Mouse (Mus musculus): ENCODE results near the gene Lrrc8d.
A peak's percentile ranks its signal among the peaks of the same experiment; 100 is the strongest.
"Not testable (repeated sequence)": the region's sequence is repeated elsewhere in the genome, so short reads cannot be mapped to it uniquely, and the experiment has no call there.

Gene Lrrc8d

GRCm38 (mm10) chr5:105859716-105860460 is 160.1 kb downstream of the Lrrc8d start:
- DNase-seq (ENCODE audit: low read depth), result no peak

DNA sequence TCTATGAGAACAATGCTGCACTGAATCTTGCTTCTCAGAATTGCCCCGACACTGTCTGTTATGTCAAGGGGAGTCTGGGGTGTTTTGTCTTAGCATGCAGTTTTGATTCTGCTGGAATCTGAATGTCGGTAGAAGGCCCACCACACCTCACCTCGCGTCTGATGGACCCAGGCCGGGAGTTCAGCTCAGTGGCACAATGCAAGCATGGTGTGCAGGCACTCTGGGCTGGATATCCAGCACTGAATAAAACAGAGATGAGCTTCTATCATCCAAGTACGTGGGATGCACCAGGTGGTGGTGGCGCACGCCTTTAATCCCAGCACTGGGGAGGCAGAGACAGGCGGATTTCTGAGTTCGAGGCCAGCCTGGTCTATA is 160.7 kb downstream of the Lrrc8d start:
- no peak for DNase-seq (ENCODE audit: low read depth)

GRCm38 (mm10) chr5:105861616-105862015 is 161.8 kb downstream of the Lrrc8d start:
- no peak for DNase-seq (ENCODE audit: low read depth)

DNA sequence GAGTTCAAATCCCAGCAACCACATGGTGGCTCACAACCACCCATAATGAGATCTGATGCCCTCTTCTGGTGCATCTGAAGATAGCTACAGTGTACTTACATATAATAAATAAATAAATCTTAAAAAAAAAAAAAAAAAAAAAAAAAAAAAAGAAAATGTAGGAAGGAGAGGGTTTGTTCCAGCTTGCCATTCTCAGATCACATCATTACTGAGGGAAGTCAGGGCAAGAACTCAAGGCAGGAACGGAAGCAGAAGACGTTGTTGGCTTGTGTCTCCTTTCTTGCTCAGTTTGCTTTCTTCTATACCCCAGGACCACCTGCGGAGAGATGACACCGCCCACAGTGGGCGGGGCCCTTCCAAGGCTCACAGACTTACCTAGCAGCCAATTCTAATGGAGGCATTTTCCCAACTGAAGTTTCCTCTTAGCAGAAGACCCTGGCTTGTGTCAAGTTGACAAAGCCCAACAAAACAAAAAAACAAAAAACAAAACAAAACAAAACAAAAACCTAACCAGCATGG is 165.4 kb downstream of the Lrrc8d start:
- not testable (repeated sequence) for DNase-seq (ENCODE audit: low read depth)

DNA sequence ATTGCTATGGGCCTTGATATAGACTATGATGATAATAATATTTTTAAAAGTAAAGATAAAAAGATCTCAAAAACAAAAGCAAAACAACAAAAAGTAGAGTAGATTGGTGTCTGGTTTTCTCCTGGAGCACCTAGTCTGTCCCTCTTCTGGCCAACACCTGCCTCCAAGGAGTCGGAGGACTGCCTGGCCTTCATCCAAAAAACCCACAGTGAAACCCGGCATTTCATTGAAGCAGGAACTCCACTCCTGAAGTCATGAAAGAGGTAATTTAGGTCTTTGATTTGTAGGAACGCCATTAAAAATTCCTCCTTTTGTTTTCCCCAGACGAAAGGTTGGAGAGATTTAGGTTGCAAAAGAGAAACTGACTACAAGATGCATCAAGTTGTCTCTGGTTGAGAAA is 167.7 kb downstream of the Lrrc8d start:
- no peak for DNase-seq (ENCODE audit: low read depth)

DNA sequence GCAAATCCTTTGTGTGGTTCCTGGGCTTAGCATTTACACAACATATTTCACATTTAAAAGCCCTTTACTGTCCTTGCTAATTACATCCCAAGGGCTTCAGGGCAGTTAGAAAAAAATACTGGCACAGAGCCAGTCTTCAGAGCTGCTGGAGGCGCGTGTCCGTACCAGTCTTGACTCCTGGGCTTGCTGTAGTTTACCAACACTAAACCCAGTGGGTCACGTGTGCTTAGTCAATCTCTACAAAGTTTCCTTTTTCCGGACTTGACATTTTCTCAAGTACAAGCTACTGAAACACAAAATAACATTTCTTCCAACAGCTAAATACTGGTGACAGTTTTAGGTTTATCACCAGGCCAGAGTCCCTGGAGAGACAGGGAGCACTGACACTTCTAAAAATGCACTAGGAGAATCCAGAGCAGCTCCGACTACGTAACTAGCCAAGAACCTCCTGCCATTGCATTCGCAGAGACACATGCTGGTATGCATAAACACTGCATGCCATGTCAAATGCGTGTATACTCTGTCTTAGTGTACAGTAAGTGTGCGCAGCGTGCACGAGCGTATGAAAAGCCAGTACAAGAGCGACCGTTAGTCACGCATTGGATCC is 168.2 kb downstream of the Lrrc8d start:
- DNase-seq (ENCODE audit: low read depth), result no peak

DNA sequence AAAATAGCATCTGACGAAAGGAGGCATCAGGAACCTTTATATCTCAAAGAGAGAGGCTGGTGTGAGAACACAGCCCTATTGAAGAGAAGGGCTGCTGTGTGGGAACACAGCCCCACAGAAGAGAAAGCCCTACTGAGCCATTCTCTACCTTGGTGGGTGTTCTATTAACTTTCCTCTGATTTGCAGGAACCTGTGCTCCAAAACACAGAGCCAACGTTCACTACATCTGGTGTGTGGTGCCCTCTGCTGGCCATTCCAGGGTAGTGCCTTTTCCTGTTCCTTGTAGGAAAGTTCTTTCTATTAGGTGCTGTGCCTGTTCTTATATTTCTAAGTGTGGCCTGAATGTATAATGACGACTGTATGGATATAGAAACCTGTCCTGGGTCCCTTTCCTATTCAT is 168.8 kb downstream of the Lrrc8d start:
- DNase-seq (ENCODE audit: low read depth), result peak; percentile 90

GRCm38 (mm10) chr5:105869739-105870138 is 170.0 kb downstream of the Lrrc8d start:
- no peak for DNase-seq (ENCODE audit: low read depth)

DNA sequence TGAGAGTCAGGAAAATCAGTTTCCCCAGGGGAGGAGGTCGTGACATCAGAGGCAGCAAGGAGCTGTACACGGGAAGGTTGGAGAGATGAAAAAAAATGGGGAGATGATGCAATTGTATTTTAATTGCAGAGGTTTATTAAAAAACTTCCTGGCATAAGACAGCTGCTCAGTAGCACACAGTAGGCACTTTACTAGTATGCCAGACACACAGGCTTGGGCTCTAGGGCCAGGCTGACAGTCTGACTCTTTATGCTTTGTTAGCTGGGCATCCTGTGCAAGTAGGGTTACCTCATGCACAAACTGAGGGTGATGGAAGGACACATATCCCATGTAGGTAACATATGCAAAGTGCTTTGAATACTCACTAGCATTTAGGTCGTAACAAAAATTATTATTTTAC is 171.4 kb downstream of the Lrrc8d start:
- DNase-seq (ENCODE audit: low read depth), result no peak

DNA sequence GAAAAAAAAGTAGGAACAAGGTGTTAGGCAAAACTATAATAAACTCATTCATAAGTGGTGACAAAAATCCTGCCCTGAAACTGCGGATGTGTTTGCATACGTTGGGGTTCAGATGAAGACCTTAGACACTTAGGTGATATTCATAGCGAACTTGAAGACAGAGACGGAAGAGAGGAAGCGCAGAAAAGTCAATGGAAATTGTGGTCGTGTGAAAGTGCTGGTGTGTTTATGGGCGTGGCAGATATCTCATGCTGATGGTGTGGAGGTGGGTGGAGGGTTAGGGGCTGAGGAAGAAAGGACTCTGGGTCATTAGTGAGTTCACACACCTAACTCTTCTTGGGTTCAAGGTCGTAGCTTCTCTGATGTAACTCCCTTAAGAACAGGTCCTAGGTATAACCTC is 172.4 kb downstream of the Lrrc8d start:
- DNase-seq (ENCODE audit: low read depth), result no peak

GRCm38 (mm10) chr5:105872916-105873315 is 173.1 kb downstream of the Lrrc8d start:
- no peak for DNase-seq (ENCODE audit: low read depth)

GRCm38 (mm10) chr5:105873774-105874173 is 174.0 kb downstream of the Lrrc8d start:
- DNase-seq (ENCODE audit: low read depth), result no peak

GRCm38 (mm10) chr5:105874476-105874875 is 174.7 kb downstream of the Lrrc8d start:
- DNase-seq (ENCODE audit: low read depth), result no peak

DNA sequence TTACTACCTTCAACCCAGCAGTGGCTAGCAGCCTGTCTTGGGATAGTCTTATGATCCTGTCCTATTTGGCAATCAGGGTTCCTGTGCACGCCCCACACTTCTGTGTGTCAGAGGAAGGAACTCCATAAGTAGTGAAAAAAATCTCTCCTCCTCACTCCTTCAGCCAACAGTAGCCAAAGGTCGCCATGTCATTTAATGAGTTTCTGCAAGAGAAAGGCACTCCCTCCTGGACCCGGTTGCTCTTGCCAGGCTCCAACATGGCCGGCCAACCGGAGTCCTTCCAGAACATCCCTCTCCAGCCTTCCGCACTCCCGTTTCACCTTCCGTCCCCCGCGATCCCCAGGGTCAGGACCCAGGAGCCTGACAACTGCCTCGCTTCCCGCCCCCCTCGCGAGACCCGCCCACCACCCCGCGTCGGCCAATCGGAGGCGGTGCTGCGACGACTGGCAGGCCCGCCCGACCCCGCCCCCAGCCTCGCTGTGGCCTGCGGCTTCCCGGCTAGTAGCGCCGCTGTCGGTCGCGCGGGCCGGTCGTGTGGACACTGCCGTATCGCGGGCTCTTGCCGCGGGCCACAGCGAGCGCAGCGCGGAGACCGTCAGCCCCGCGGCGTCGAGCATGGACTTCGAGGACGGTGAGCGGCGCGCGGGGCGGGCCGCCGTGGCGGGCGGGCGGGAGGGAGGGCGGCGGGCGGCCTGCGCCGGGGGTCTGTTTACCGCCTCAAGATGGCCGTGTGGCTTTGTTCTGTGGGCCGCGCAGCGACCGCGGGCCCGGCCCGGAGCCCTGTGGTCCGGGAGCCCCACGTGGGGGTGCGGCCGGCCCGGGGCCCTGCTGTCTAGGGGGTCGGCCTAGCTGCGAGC is 176.5 kb downstream of the Lrrc8d start, which contains the start of gene Zfp326:
TSS of gene Zfp326 (plus strand) at position 498 of the 857 bp plus-strand sequence.
- peak; percentile 97 for DNase-seq (ENCODE audit: low read depth)

DNA sequence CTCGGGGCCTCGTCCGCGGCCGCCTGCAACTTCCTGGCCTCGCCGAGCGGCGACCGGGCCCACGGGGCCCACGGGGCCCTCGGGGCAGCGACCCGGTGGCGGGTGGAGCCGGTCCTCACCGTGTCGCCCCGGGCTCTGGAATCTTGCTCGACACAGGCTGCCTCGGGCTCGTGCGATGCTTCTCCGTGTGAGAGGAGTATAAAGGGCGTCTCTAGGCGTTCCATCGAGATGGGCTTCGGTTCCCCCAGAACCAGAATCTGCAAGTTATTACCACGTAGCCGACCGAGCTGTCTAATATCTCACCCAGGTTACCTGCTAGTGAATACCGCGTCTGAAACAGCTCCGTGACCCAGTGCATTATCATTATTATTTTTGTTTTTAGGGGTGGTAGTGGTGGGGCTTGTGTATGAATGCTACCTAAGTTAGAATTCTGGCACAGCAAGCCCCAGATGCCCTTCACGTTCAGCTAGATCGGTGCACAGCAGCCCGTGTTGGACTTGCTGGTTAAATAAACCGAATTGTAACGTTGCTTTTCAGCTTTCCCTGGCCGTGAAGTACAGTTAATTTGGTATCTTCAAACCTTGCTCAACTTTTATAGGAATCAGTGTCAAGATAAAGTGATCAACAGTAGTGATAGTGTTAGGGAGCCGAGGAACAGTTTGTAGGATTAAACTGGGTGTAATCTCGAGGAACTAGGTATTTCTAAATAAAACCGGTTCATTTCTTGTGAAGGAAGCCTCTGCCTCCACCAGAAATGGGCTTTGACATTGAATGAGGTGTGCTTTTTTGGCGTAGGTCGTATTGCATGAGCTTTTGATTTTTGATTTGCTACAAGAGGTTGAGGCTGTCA is 177.4 kb downstream of the Lrrc8d start:
- peak; percentile 7 for DNase-seq (ENCODE audit: low read depth)

Measured in NIH3T3 (cell line).